Mouse (Mus musculus): Measurements from ENCODE around the gene Gm10073.

DNA sequence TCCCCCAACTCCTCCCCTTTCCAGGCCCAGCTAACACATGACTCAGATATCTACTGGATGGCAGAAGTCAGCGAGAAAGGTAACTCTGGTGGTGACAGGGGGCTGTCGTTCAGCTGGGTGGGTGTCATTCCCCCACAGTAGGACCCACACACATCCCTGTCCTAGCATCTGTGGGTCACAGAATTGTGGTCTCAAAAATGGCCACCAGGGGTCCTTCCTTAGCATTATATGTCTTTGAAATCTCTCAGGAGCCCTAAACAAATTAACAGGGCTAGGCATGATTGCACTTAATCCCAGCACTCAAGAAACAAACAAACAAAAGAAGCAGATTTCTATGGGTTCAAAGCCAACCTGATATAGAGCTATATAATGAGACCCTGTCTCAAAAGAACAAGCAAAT, 28.1 kb downstream of the Gm10073 start:
- TF ChIP-seq CTCF (IDR thresholded peaks at IDR 0.05; ENCODE audit: borderline replicate concordance, insufficient read depth, low read length) (no peak), POLR2A (IDR thresholded peaks at IDR 0.05; ENCODE audit: low read depth, low read length) (no peak)

All from embryonic fibroblast, embryonic 13.5 days (primary cell).